Mouse (Mus musculus) bone marrow, adult 2 months (tissue): ENCODE measurements around the gene Rpl22l1. TPM values are rescaled to one million over a fixed set of nuclear protein-coding genes. Genes with fewer than 3 reads are reported as not detected.

ENCODE experiments used
- H3K27ac ChIP-seq: fragments of 200-500 bp; 2 replicates; pipeline ENCODE4 v1.5.1; 2012; ENCODE audit warnings: low read depth, mild to moderate bottlenecking, control low read depth, inconsistent platforms, low read length; ENCODE audit not compliant: control insufficient read depth, poor library complexity, insufficient read depth
- H3K4me1 ChIP-seq: fragments of 200-500 bp; 2 replicates; pipeline ENCODE4 v1.6.1; 2011; ENCODE audit warnings: low read length; ENCODE audit not compliant: control insufficient read depth, insufficient read depth
- H3K4me3 ChIP-seq: fragments of 200-500 bp; replicated peaks from 2 replicates; pipeline ENCODE3; 2011; ENCODE audit warnings: mild to moderate bottlenecking, low read depth, low read length, control low read depth; ENCODE audit not compliant: control insufficient read depth
- CTCF ChIP-seq: fragments of 200-500 bp; IDR thresholded peaks from 2 replicates; pipeline ENCODE4 v1.5.1; 2011; ENCODE audit warnings: low read length, control low read depth; ENCODE audit not compliant: control insufficient read depth, insufficient read depth
- POLR2A ChIP-seq: fragments of 200-500 bp; IDR thresholded peaks from 2 replicates; pipeline ENCODE4 v1.6.1; 2011; ENCODE audit warnings: low read depth, mild to moderate bottlenecking, control low read depth, low read length, borderline replicate concordance; ENCODE audit not compliant: control insufficient read depth
- WGBS: fragments of 180-500 bp; shearing (Covaris S2); methylation state at CpG from one replicate; pipeline ENCODE4 v1.1.7; 2018; 5-methylcytosine and 5-hydroxymethylcytosine counted together
- polyA plus RNA-seq: library from polyadenylated mRNA; stranded (reverse); fragments of >200 nt; gene quantifications from 2 replicates; pipeline ENCODE4 v1.2.4, GENCODE M21; 2011; ENCODE audit warnings: low replicate concordance; ENCODE audit not compliant: missing spikeins, insufficient read depth, insufficient read length

The Rpl22l1 gene
- polyA plus RNA-seq, 1 experiment = 315 TPM

DNA sequence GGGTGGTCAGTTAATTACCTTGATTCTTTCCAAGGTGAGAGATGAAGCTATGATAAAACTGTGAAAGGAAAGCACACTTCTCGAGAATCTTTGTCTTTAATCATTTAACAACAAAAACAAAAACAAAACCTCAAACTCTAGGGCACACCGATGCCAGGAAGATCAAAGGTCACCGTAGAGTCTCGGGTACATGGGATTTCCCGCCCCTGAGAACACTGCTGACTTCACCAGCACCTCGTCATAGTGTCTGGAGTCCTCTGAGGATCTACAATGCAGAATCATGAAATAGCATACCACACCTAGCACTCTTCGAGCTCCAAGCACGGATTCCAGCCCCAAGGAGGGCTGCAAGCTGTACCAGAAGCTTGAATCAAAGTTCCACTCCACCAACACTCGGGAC is 24.7 kb upstream of the Rpl22l1 start:
- Histone ChIP-seq H3K4me1 (peaks cover 3% of the 10 kb centered on the region; the same call in 1 of the 2 replicates), H3K4me3 (no peak overlapping the region), H3K27ac (no peak overlapping the region)
- 68% methylated on average over 9 of the region's 9 CpGs for WGBS
- no peak for TF ChIP-seq POLR2A
- no peak for TF ChIP-seq CTCF

DNA sequence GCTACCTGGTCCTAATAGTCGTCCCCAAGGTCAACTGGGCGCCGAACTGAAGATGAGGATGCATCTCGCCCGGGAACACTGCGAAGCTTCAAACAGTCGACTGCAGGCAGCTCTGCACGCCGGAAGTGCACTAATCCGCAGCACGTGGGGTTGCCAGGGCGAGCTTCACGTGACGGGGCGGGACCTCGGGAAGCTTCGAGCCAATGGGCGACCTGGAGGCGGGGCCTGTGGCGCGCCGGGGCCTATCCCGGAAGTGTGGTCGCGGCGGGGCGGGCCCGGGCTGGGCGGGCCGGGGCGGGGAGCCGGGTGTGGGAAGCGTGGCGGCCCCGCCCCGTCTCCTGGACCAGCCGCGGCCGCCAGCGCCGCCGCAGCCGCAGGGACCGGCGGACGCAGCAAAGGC is 24.2 kb upstream of the Rpl22l1 start, which contains the start of gene Eif5a2:
Eif5a2 (plus strand) TSS at position 283 of the 400 bp plus-strand sequence.
- WGBS = 3% methylated on average over 45 of the region's 46 CpGs
- TF ChIP-seq CTCF (no peak), POLR2A (0 out of 2 replicates have a peak, but pooled peaks have one; percentile 12)
- Histone ChIP-seq H3K27ac (peak within 1 kb of the TSS; percentile 35; the same call in 1 of the 2 replicates), H3K4me1 (peaks cover 3% of the 10 kb centered on the region; the same call in 1 of the 2 replicates), H3K4me3 (peak within 1 kb of the TSS; percentile 62)

DNA sequence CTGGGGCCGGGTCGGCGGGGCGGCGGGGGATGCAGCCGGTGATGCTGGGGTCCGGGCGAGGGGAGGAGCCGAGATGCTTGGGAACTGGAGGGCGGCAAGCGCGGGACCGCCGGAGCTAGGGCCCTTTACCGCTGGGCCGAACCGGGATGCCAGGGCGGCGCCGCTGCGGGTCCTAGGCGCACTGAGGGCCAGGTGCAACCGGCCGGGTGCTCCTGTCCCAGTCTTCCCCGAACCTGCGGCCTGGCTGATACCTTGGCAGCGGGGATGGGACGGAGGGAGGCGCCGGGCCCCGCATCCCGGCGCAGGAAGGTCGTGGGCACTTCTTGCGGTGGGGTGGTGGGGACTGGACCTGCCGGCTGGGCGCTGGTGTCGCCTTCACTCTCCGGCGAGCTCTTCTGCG is 23.8 kb upstream of the Rpl22l1 start:
- peak overlapping the region; percentile 62 for H3K4me3 ChIP-seq
- 2% methylated on average over 41 of the region's 41 CpGs for WGBS
- peaks cover 1% of the 10 kb centered on the region; the same call in 1 of the 2 replicates for H3K4me1 ChIP-seq
- H3K27ac ChIP-seq = peak overlapping the region; percentile 35; the same call in 1 of the 2 replicates
- TF ChIP-seq CTCF = no peak
- TF ChIP-seq POLR2A = no peak

DNA sequence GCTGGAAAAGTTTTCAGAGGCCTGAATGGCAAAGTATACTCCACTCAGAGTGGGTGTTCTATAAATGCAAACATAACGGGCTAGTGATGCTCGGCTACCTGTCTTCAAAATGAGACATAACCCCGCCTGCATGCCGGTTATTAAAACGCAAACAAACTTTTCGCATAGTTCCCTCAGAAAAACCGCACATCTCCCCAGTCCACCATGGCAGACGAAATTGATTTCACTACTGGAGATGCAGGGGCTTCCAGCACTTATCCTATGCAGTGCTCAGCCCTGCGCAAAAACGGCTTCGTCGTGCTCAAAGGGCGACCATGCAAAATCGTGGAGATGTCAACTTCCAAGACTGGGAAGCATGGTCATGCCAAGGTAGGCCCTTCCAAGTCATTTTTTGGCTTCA is 23.4 kb upstream of the Rpl22l1 start:
- WGBS = 33% methylated on average over 14 of the region's 14 CpGs
- H3K4me1 ChIP-seq = peaks cover 1% of the 10 kb centered on the region; the same call in 1 of the 2 replicates
- TF ChIP-seq CTCF = no peak
- TF ChIP-seq POLR2A = no peak
- H3K4me3 ChIP-seq = peak overlapping the region; percentile 62
- no peak overlapping the region for H3K27ac ChIP-seq

DNA sequence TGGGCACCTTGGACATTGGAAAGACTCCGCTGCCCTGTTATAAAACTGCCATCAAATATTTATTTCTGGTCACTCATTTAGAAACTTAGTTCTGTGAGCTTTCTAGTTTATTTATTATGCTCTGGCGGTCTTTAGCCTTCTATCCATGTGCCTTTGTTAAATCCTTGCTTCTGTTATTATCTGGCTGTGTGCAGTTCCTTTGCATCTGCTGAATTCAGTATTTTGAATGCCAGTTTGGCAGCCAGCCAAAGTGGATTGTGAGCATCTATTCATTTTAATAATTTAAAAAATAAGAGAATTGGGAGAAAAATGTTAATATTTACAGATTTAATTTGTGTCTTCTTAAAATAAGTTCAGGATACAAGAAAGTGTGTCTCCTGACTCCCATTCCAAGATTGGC is 21.1 kb upstream of the Rpl22l1 start:
- TF ChIP-seq POLR2A = no peak
- no peak for TF ChIP-seq CTCF
- no peak overlapping the region for H3K27ac ChIP-seq
- 81% methylated on average over 2 of the region's 2 CpGs for WGBS

DNA sequence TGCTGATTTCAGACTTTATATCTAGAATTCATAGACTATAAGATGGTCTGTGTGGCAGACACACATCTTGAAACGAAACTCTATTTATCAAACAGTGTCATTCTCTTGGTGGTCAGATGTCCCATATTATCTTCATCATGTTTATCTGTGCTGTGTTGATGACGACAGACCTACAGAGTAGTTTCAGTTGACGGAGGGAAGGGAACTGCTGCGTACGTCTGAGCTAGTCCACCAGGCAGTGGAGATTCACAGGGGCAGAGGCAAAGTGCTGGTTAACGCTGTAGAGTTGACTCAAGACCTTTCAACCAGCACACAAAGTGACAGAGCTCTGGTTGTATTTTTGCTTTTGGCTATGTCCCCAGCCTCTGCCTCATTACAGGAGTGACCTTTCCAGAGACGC is 10.4 kb upstream of the Rpl22l1 start:
- Histone ChIP-seq H3K4me1 (no peaks in the 10 kb centered on the region), H3K27ac (no peak overlapping the region), H3K4me3 (no peak overlapping the region)
- 74% methylated on average over 7 of the region's 7 CpGs for WGBS
- TF ChIP-seq CTCF (no peak), POLR2A (no peak)

More for the DNA sequence above, 21.1 kb upstream of the Rpl22l1 start:
- Histone ChIP-seq H3K4me1 (peaks cover 1% of the 10 kb centered on the region; the same call in 1 of the 2 replicates), H3K4me3 (no peak overlapping the region)

DNA sequence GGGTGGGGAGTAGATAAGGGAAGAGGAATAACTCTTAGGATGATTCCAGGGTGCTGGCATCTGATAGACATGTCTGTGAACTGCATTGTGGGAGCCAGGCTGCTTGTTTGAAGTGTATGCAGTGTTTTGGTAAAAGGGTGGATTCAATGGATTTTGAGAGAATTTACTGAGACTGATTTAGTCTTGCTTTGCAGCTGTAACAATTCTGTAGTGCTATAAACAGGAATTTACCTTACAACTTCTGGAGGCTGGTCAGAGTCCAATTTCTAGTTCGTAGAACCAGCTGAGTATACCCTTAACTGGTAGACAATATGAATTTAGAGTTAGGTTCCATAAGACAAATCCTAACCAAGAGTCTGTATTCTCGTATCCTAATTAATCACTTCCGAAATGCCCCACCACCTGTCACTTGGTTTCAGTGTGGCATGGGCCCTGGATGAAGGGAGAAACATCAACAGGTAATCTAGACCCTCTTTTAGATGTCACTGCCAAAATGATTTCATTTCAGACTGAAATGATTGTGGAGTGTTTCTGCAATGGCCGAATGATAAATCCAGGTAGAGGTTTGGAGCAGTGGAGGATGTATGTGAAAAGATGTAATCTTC is 2.9 kb downstream of the Rpl22l1 start:
- no peak for TF ChIP-seq CTCF
- no peak for TF ChIP-seq POLR2A
- H3K4me3 ChIP-seq = no peak overlapping the region
- no peak overlapping the region for H3K27ac ChIP-seq
- WGBS = 93% methylated on average over 4 of the region's 4 CpGs
- H3K4me1 ChIP-seq = no peaks in the 10 kb centered on the region

DNA sequence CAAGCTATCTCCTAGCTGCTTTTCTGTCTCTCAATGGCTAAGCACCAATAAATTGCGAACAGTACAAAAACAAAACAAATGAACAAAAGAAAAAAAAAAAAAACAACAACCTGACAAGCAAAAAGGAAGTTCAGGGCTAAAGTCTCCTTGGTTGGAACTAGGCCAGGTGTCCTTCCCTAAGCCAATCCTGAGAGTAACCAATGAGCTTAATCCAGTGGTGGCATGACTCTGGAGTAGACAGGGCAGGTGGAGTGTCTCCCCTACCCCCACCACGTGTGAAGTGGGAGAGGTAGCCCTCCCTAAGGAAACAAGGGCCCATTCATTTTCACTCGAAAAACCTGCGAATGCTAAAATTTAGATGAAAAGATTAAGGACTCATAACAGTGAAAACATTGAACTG is 6.2 kb downstream of the Rpl22l1 start:
- Histone ChIP-seq H3K27ac (no peak overlapping the region), H3K4me1 (no peaks in the 10 kb centered on the region), H3K4me3 (no peak overlapping the region)
- WGBS = 71% methylated on average over 4 of the region's 4 CpGs
- no peak for TF ChIP-seq CTCF
- TF ChIP-seq POLR2A = no peak
